Mouse (Mus musculus) heart, embryonic 11.5 days (tissue): ENCODE measurements at regions not wholly inside any gene's neighbourhood (a gene's known extent, or its start where the extent isn't known, plus 50 kb on each side); places are given as distances from the start of the nearest gene placed in this dataset.
"Not testable (repeated sequence)": the region's sequence is repeated elsewhere in the genome, so short reads cannot be mapped to it uniquely, and the experiment has no call there.

Experiments
- ATAC-seq: fragments of 200-750 bp; cut with Nextera tagmentation; replicated peaks from 2 replicates; pipeline ENCODE4 v1.8.0; 2017; ENCODE audit warnings: moderate library complexity; ENCODE audit not compliant: insufficient number of reproducible peaks, low FRiP score, low TSS enrichment
- H3K27ac ChIP-seq: fragments of 300-500 bp; sonication (generic); 2 replicates; pipeline ENCODE4 v1.5.1; 2014; ENCODE audit warnings: mild to moderate bottlenecking, low read depth, low read length
- H3K27me3 ChIP-seq: fragments of 300-500 bp; sonication (generic); 2 replicates; pipeline ENCODE4 v1.6.1; 2014; ENCODE audit warnings: mild to moderate bottlenecking, low read length, mixed read lengths; ENCODE audit not compliant: control insufficient read depth, insufficient read depth
- H3K36me3 ChIP-seq: fragments of 300-500 bp; sonication (generic); 2 replicates; pipeline ENCODE4 v1.6.1; 2014; ENCODE audit warnings: mild to moderate bottlenecking, low read length, moderate library complexity, mixed read lengths; ENCODE audit not compliant: control insufficient read depth, insufficient read depth
- H3K4me1 ChIP-seq: fragments of 300-500 bp; sonication (generic); 2 replicates; pipeline ENCODE4 v1.6.1; 2014; ENCODE audit warnings: low read length; ENCODE audit not compliant: control insufficient read depth, insufficient read depth
- H3K4me2 ChIP-seq: fragments of 300-500 bp; sonication (generic); 2 replicates; pipeline ENCODE4 v1.6.1; 2014; ENCODE audit warnings: mild to moderate bottlenecking, moderate library complexity
- H3K4me3 ChIP-seq: fragments of 300-500 bp; sonication (generic); 2 replicates; pipeline ENCODE4 v1.5.1; 2014; ENCODE audit warnings: low read depth, low read length
- H3K9ac ChIP-seq: fragments of 300-500 bp; sonication (generic); 2 replicates; pipeline ENCODE4 v1.6.1; 2014; ENCODE audit warnings: mild to moderate bottlenecking, low read depth, low read length, moderate library complexity
- H3K9me3 ChIP-seq: fragments of 300-500 bp; sonication (generic); replicated peaks from 2 replicates; pipeline ENCODE4 v1.6.1; 2016; ENCODE audit warnings: low read length; ENCODE audit not compliant: control insufficient read depth
- whole genome bisulfite sequencing: fragments of 180-500 bp; shearing (Covaris S2); extraction: QIAGEN DNeasy Blood & Tissue Kit; methylation state at CpG from one replicate; pipeline ENCODE4 v1.1.7; 2014; ENCODE audit not compliant: insufficient replicate concordance; 5-methylcytosine and 5-hydroxymethylcytosine counted together

- Histone ChIP-seq H3K27ac (no peak overlapping the region), H3K9me3 (no peaks in the 10 kb centered on the region), H3K27me3 (no peaks in the 10 kb centered on the region), H3K36me3 (no peaks in the 10 kb centered on the region), H3K4me1 (no peaks in the 10 kb centered on the region), H3K4me2 (no peak overlapping the region), H3K9ac (no peak overlapping the region), H3K4me3 (no peak overlapping the region)
- WGBS, result 50% methylated on average over 3 of the region's 3 CpGs
- ATAC-seq, result no peak
Measured at GRCm38 (mm10) chr9:85637274-85637673, 111.9 kb downstream of the Ibtk start.

- ATAC-seq, result no peak
- Histone ChIP-seq H3K4me3 (no peak overlapping the region), H3K27me3 (no peaks in the 10 kb centered on the region), H3K9ac (no peak overlapping the region), H3K36me3 (no peaks in the 10 kb centered on the region), H3K9me3 (no peaks in the 10 kb centered on the region), H3K4me1 (no peaks in the 10 kb centered on the region), H3K4me2 (no peak overlapping the region), H3K27ac (no peak overlapping the region)
- WGBS, result 46% methylated on average over 3 of the region's 3 CpGs
Measured at GRCm38 (mm10) chr9:85636131-85636447, 113.0 kb downstream of the Ibtk start.

GRCm38 (mm10) chr9:85635438-85636130, 113.5 kb downstream of the Ibtk start:
- no peak overlapping the region for H3K9ac ChIP-seq
- no peaks in the 10 kb centered on the region for H3K27me3 ChIP-seq
- no peaks in the 10 kb centered on the region for H3K36me3 ChIP-seq
- no peaks in the 10 kb centered on the region for H3K9me3 ChIP-seq
- H3K4me3 ChIP-seq, result no peak overlapping the region
- no peak for ATAC-seq
- H3K27ac ChIP-seq, result no peak overlapping the region
- no peaks in the 10 kb centered on the region for H3K4me1 ChIP-seq
- WGBS, result 79% methylated on average over 12 of the region's 12 CpGs
- H3K4me2 ChIP-seq, result no peak overlapping the region

- not testable (repeated sequence) for H3K4me2 ChIP-seq, H3K4me3 ChIP-seq, H3K36me3 ChIP-seq, ATAC-seq, H3K4me1 ChIP-seq, H3K27me3 ChIP-seq, H3K9me3 ChIP-seq, H3K9ac ChIP-seq, H3K27ac ChIP-seq
- WGBS, result 75% methylated on average over 3 of the region's 3 CpGs
Measured at GRCm38 (mm10) chr9:85634786-85635185, 114.3 kb downstream of the Ibtk start.

- WGBS, result 65% methylated on average over 3 of the region's 3 CpGs
- no peak overlapping the region for H3K4me2 ChIP-seq
- H3K27me3 ChIP-seq, result no peaks in the 10 kb centered on the region
- H3K4me1 ChIP-seq, result no peaks in the 10 kb centered on the region
- H3K36me3 ChIP-seq, result no peaks in the 10 kb centered on the region
- H3K9me3 ChIP-seq, result no peaks in the 10 kb centered on the region
- no peak overlapping the region for H3K4me3 ChIP-seq
- ATAC-seq, result no peak
- no peak overlapping the region for H3K9ac ChIP-seq
- no peak overlapping the region for H3K27ac ChIP-seq
Measured at GRCm38 (mm10) chr9:85617972-85618371, 131.2 kb downstream of the Ibtk start.

- ATAC-seq, result no peak
- Histone ChIP-seq H3K27me3 (no peaks in the 10 kb centered on the region), H3K4me2 (no peak overlapping the region), H3K9me3 (no peaks in the 10 kb centered on the region), H3K9ac (no peak overlapping the region), H3K4me1 (no peaks in the 10 kb centered on the region), H3K36me3 (no peaks in the 10 kb centered on the region), H3K27ac (no peak overlapping the region), H3K4me3 (no peak overlapping the region)
- 77% methylated on average over 2 of the region's 2 CpGs for WGBS
Measured at GRCm38 (mm10) chr9:85617177-85617777, 131.9 kb downstream of the Ibtk start.

- Histone ChIP-seq H3K4me2 (no peak overlapping the region), H3K9ac (no peak overlapping the region), H3K4me1 (no peaks in the 10 kb centered on the region), H3K36me3 (no peaks in the 10 kb centered on the region), H3K27me3 (no peaks in the 10 kb centered on the region), H3K9me3 (no peaks in the 10 kb centered on the region), H3K4me3 (no peak overlapping the region), H3K27ac (no peak overlapping the region)
- ATAC-seq, result no peak
- 77% methylated on average over 12 of the region's 12 CpGs for WGBS
Measured at GRCm38 (mm10) chr9:85616266-85616869, 132.8 kb downstream of the Ibtk start.

- Histone ChIP-seq H3K4me2 (no peak overlapping the region), H3K4me1 (no peaks in the 10 kb centered on the region), H3K9ac (no peak overlapping the region), H3K27me3 (no peaks in the 10 kb centered on the region), H3K36me3 (no peaks in the 10 kb centered on the region), H3K27ac (no peak overlapping the region), H3K4me3 (no peak overlapping the region), H3K9me3 (no peaks in the 10 kb centered on the region)
- ATAC-seq, result no peak
- 77% methylated on average over 3 of the region's 3 CpGs for WGBS
Measured at GRCm38 (mm10) chr9:85609152-85609551, 140.0 kb downstream of the Ibtk start.

- 41% methylated on average over 2 of the region's 2 CpGs for WGBS
- H3K27me3 ChIP-seq, result no peaks in the 10 kb centered on the region
- H3K27ac ChIP-seq, result no peak overlapping the region
- no peak for ATAC-seq
- no peak overlapping the region for H3K9ac ChIP-seq
- H3K4me1 ChIP-seq, result 0 out of 2 replicates have a peak, but pooled peaks cover 8% of the 10 kb centered on the region
- H3K4me3 ChIP-seq, result no peak overlapping the region
- no peaks in the 10 kb centered on the region for H3K9me3 ChIP-seq
- H3K4me2 ChIP-seq, result no peak overlapping the region
- no peaks in the 10 kb centered on the region for H3K36me3 ChIP-seq
Measured at GRCm38 (mm10) chr9:85596959-85597358, 152.2 kb downstream of the Ibtk start.
